Mouse (Mus musculus) MEL (cell line): ENCODE data around the gene Ptpn14. TPM values are rescaled to one million over a fixed set of nuclear protein-coding genes. Genes with fewer than 3 reads are reported as not detected.

Source experiments
- DNase-seq: peaks from one replicate; pipeline ENCODE4 v3.0.0; 2011; ENCODE audit warnings: low read depth, low spot score
- H3K27ac ChIP-seq: 2 replicates; pipeline ENCODE4 v1.5.1; 2012; ENCODE audit warnings: low read depth, mild to moderate bottlenecking, control low read depth, low read length, moderate library complexity; ENCODE audit not compliant: control insufficient read depth
- H3K27me3 ChIP-seq, 2 experiments: fragments of 150-350 bp in 1 of 2; sonication (generic) in 1 of 2; 2 replicates each; pipeline ENCODE4 v1.6.1; 2012; ENCODE audit warnings: low read length in 2 of 2, mild to moderate bottlenecking in 2 of 2, improper control_type of control experiment in 1 of 2, moderate library complexity in 1 of 2; ENCODE audit not compliant: insufficient read depth in 2 of 2, control insufficient read depth in 1 of 2
- H3K36me3 ChIP-seq, 2 experiments: 2 replicates each; pipeline ENCODE4 v1.6.1; 2012 to 2014; ENCODE audit warnings: low read length in 2 of 2, improper control_type of control experiment in 1 of 2, inconsistent platforms in 1 of 2, mild to moderate bottlenecking in 1 of 2; ENCODE audit not compliant: insufficient read depth in 2 of 2, control insufficient read depth in 1 of 2
- H3K4me1 ChIP-seq, 2 experiments: fragments of 150-350 bp in 1 of 2; sonication (generic) in 1 of 2; 2 replicates each; pipeline ENCODE4 v1.6.1; 2012; ENCODE audit warnings: low read length in 2 of 2, improper control_type of control experiment in 1 of 2, mild to moderate bottlenecking in 1 of 2; ENCODE audit not compliant: insufficient read depth in 2 of 2, control insufficient read depth in 1 of 2
- H3K4me3 ChIP-seq, 2 experiments: fragments of 150-350 bp in 1 of 2; sonication (generic) in 1 of 2; 2 replicates each; pipeline ENCODE4 v1.5.1; 2012; ENCODE audit warnings: low read depth in 2 of 2, low read length in 2 of 2, mild to moderate bottlenecking in 2 of 2, moderate library complexity in 2 of 2, control low read depth in 1 of 2, improper control_type of control experiment in 1 of 2; ENCODE audit not compliant: control insufficient read depth in 1 of 2, insufficient read depth in 1 of 2
- H3K79me2 ChIP-seq: 2 replicates; pipeline ENCODE4 v1.6.1; 2012; ENCODE audit warnings: mild to moderate bottlenecking, low read length, moderate library complexity; ENCODE audit not compliant: control insufficient read depth, poor library complexity, insufficient read depth
- H3K9ac ChIP-seq: 2 replicates; pipeline ENCODE4 v1.6.1; 2012; ENCODE audit warnings: low read depth, mild to moderate bottlenecking, control low read depth, low read length, moderate library complexity; ENCODE audit not compliant: control insufficient read depth, poor library complexity, severe bottlenecking
- H3K9me3 ChIP-seq: fragments of 150-350 bp; sonication (generic); replicated peaks from 2 replicates; pipeline ENCODE4 v1.6.1; 2012; ENCODE audit warnings: mild to moderate bottlenecking, low read length, improper control_type of control experiment, moderate library complexity; ENCODE audit not compliant: insufficient read depth
- BHLHE40 ChIP-seq: IDR thresholded peaks from 2 replicates; pipeline ENCODE4 v1.6.1; 2012; ENCODE audit warnings: low read depth, mild to moderate bottlenecking, inconsistent platforms, low read length, improper control_type of control experiment, borderline replicate concordance
- CHD1 ChIP-seq: IDR thresholded peaks from 2 replicates; pipeline ENCODE4 v1.6.1; 2012; ENCODE audit warnings: low read depth, mild to moderate bottlenecking, inconsistent platforms, low read length, improper control_type of control experiment
- CHD2 ChIP-seq: IDR thresholded peaks from 2 replicates; pipeline ENCODE4 v1.6.1; 2011; ENCODE audit warnings: low read length, improper control_type of control experiment
- E2F4 ChIP-seq: IDR thresholded peaks from 2 replicates; pipeline ENCODE4 v1.6.1; 2011; ENCODE audit warnings: low read depth, low read length, improper control_type of control experiment, borderline replicate concordance
- ELF1 ChIP-seq: IDR thresholded peaks from 2 replicates; pipeline ENCODE4 v1.6.1; 2014; ENCODE audit warnings: low read depth, mild to moderate bottlenecking, inconsistent platforms, low read length, improper control_type of control experiment, moderate library complexity
- ETS1 ChIP-seq: IDR thresholded peaks from 2 replicates; pipeline ENCODE4 v1.6.1; 2012; ENCODE audit warnings: low read depth, mild to moderate bottlenecking, inconsistent platforms, low read length, improper control_type of control experiment, moderate library complexity
- GABPA ChIP-seq: IDR thresholded peaks from 2 replicates; pipeline ENCODE4 v1.6.1; 2012; ENCODE audit warnings: low read depth, mild to moderate bottlenecking, inconsistent platforms, low read length, improper control_type of control experiment, moderate library complexity
- HCFC1 ChIP-seq: IDR thresholded peaks from 2 replicates; pipeline ENCODE4 v1.6.1; 2012; ENCODE audit warnings: low read depth, mild to moderate bottlenecking, inconsistent platforms, low read length, improper control_type of control experiment, moderate library complexity
- JUND ChIP-seq: IDR thresholded peaks from 2 replicates; pipeline ENCODE4 v1.6.1; 2011; ENCODE audit warnings: low read depth, mild to moderate bottlenecking, improper control_type of control experiment, low read length
- MAFK ChIP-seq: IDR thresholded peaks from 2 replicates; pipeline ENCODE4 v1.6.1; 2011; ENCODE audit warnings: low read depth, mild to moderate bottlenecking, low read length, improper control_type of control experiment, borderline replicate concordance
- MXI1 ChIP-seq: IDR thresholded peaks from 2 replicates; pipeline ENCODE4 v1.6.1; 2011; ENCODE audit warnings: mild to moderate bottlenecking, low read depth, low read length, improper control_type of control experiment
- MYC ChIP-seq: IDR thresholded peaks from 2 replicates; pipeline ENCODE4 v1.6.1; 2011; ENCODE audit warnings: low read depth, mild to moderate bottlenecking, low read length, improper control_type of control experiment, moderate library complexity
- NRF1 ChIP-seq: IDR thresholded peaks from 2 replicates; pipeline ENCODE4 v1.6.1; 2014; ENCODE audit warnings: low read depth, mild to moderate bottlenecking, inconsistent platforms, low read length, improper control_type of control experiment, moderate library complexity; ENCODE audit not compliant: poor library complexity, insufficient read depth, severe bottlenecking
- POLR2A ChIP-seq, 2 experiments: IDR thresholded peaks; 2 replicates each; pipeline ENCODE4 v1.6.1; 2011 to 2012; ENCODE audit warnings: low read length in 2 of 2, mild to moderate bottlenecking in 2 of 2, control low read depth in 1 of 2, improper control_type of control experiment in 1 of 2, low read depth in 1 of 2, moderate library complexity in 1 of 2; ENCODE audit not compliant: control insufficient read depth in 1 of 2, insufficient read depth in 1 of 2, poor library complexity in 1 of 2
- POLR2AphosphoS5 ChIP-seq: IDR thresholded peaks from 2 replicates; pipeline ENCODE4 v1.6.1; 2012; ENCODE audit warnings: low read depth, borderline replicate concordance, mild to moderate bottlenecking, inconsistent platforms, low read length, moderate library complexity, mixed read lengths
- RAD21 ChIP-seq: IDR thresholded peaks from 2 replicates; pipeline ENCODE4 v1.6.1; 2011; ENCODE audit warnings: mild to moderate bottlenecking, low read depth, low read length, improper control_type of control experiment
- RCOR1 ChIP-seq: IDR thresholded peaks from 2 replicates; pipeline ENCODE4 v1.6.1; 2012; ENCODE audit warnings: low read depth, mild to moderate bottlenecking, inconsistent platforms, low read length, improper control_type of control experiment
- TAL1 ChIP-seq: IDR thresholded peaks from 2 replicates; pipeline ENCODE4 v1.6.1; 2012; ENCODE audit warnings: mild to moderate bottlenecking, inconsistent platforms, low read length, moderate library complexity, mixed read lengths
- TBP ChIP-seq: IDR thresholded peaks from 2 replicates; pipeline ENCODE4 v1.8.0; 2011; ENCODE audit warnings: low read depth, low read length, improper control_type of control experiment
- TCF12 ChIP-seq: IDR thresholded peaks from 2 replicates; pipeline ENCODE4 v1.6.1; 2014; ENCODE audit warnings: low read depth, mild to moderate bottlenecking, inconsistent platforms, low read length, improper control_type of control experiment, moderate library complexity
- USF2 ChIP-seq, 2 experiments: IDR thresholded peaks; 2 replicates each; pipeline ENCODE4 v1.6.1; 2011 to 2012; ENCODE audit warnings: improper control_type of control experiment in 2 of 2, low read length in 2 of 2, borderline replicate concordance in 1 of 2, inconsistent platforms in 1 of 2, low read depth in 1 of 2, mild to moderate bottlenecking in 1 of 2; ENCODE audit not compliant: insufficient read depth in 1 of 2
- ZC3H11A ChIP-seq: IDR thresholded peaks from 2 replicates; pipeline ENCODE4 v1.6.1; 2012; ENCODE audit warnings: low read depth, mild to moderate bottlenecking, inconsistent platforms, low read length, improper control_type of control experiment
- ZKSCAN1 ChIP-seq: IDR thresholded peaks from 2 replicates; pipeline ENCODE4 v1.6.1; 2012; ENCODE audit warnings: low read depth, mild to moderate bottlenecking, inconsistent platforms, low read length, improper control_type of control experiment, moderate library complexity
- ZMIZ1 ChIP-seq: IDR thresholded peaks from 2 replicates; pipeline ENCODE4 v1.6.1; 2012; ENCODE audit warnings: low read depth, mild to moderate bottlenecking, inconsistent platforms, low read length, improper control_type of control experiment, moderate library complexity
- ZNF384 ChIP-seq: IDR thresholded peaks from 2 replicates; pipeline ENCODE4 v1.6.1; 2012; ENCODE audit warnings: low read depth, mild to moderate bottlenecking, inconsistent platforms, low read length, improper control_type of control experiment
- polyA plus RNA-seq, 2 experiments: library from polyadenylated mRNA; stranded (reverse) in 1 of 2; unstranded in 1 of 2; fragments of >175 nt in 1 of 2; fragments of >200 nt in 1 of 2; gene quantifications; 2 replicates each; pipeline versions ENCODE4 v1.2.1 to v1.2.4; 2012; ENCODE audit warnings: low replicate concordance in 2 of 2, low read depth in 1 of 2; ENCODE audit not compliant: insufficient read length in 2 of 2, insufficient read depth in 1 of 2, missing spikeins in 1 of 2
- total RNA-seq: library from RNA; depleted of rRNA; stranded (reverse); fragments of 300-350 nt; gene quantifications from 2 replicates; pipeline ENCODE4 v1.2.3, GENCODE M21; 2012

Gene Ptpn14
- total and polyA plus RNA-seq, 3 experiments: 0.62 to 1.0 TPM; not detected in 1

DNA sequence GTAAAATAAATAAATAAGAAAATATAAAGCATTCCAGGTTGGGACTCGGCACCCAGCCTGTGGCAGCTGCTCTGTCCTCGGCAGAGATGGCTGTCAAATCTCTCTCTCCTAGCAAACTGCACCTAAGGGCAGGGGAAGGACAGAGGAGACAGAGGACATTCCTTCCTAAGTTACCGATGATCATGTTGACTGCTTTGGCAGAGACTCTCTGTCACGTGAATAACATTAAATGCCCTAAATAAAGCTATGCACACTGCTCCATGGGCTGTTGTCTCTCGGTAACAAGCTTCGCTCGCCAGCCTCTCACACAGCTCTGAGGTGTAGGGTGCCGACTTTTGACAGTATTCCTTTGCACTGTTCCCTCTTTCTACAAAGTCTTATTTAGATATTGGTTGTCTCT is 148.1 kb downstream of the Ptpn14 start:
- Histone ChIP-seq H3K79me2 (no peaks in the 10 kb centered on the region), H3K9ac (no peak overlapping the region), H3K27ac (no peak overlapping the region), H3K4me1 (no peaks in the 10 kb centered on the region), H3K36me3 (no peaks in the 10 kb centered on the region), H3K4me3 (no peak overlapping the region), H3K9me3 (no peaks in the 10 kb centered on the region), H3K27me3 (no peaks in the 10 kb centered on the region)
- no peak for DNase-seq
- no peak for TF ChIP-seq POLR2AphosphoS5
- TF ChIP-seq JUND: no peak
- no peak for TF ChIP-seq ETS1
- no peak for TF ChIP-seq BHLHE40
- TF ChIP-seq HCFC1: no peak
- TF ChIP-seq POLR2A (IDR thresholded peaks at IDR 0.05; ENCODE audit: control insufficient read depth in 1 of 2, insufficient read depth in 1 of 2, low read depth in 1 of 2, low read length in 2 of 2, poor library complexity in 1 of 2): no peak
- TF ChIP-seq TAL1: no peak
- no peak for TF ChIP-seq E2F4
- no peak for TF ChIP-seq CHD1
- no peak for TF ChIP-seq ZC3H11A
- no peak for TF ChIP-seq TBP
- TF ChIP-seq ZMIZ1: no peak
- no peak for TF ChIP-seq ELF1
- TF ChIP-seq MYC: no peak
- no peak for TF ChIP-seq ZKSCAN1
- TF ChIP-seq GABPA: no peak
- TF ChIP-seq CHD2: no peak
- no peak for TF ChIP-seq RAD21
- no peak for TF ChIP-seq NRF1
- no peak for TF ChIP-seq USF2 (IDR thresholded peaks at IDR 0.05; ENCODE audit: borderline replicate concordance in 1 of 2, insufficient read depth in 1 of 2, low read depth in 1 of 2, low read length in 2 of 2)

DNA sequence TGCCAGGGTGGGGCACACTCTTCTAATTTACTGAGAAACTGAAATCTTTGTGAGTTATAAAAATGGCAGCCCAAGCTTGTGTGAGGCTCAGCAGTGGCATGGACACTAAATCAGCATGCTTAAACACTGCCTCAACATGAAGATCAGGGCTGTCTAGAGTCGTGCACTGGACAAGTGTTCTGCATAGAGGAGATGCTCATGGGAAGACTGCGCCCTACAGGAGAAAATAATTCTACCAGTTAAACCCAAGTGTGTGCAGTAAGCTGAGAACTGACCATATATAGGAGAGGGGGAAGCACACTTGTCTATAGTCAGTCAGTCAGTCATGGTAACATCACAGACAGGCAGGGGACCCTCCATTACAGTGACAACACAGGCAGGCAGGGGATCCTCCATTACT is 151.1 kb downstream of the Ptpn14 start:
- no peaks in the 10 kb centered on the region; a peak in 1 of 4 replicates for H3K36me3 ChIP-seq
- no peaks in the 10 kb centered on the region for H3K79me2 ChIP-seq
- H3K9me3 ChIP-seq: no peaks in the 10 kb centered on the region
- H3K27ac ChIP-seq: no peak overlapping the region
- H3K4me1 ChIP-seq: no peaks in the 10 kb centered on the region
- no peaks in the 10 kb centered on the region for H3K27me3 ChIP-seq
- TF ChIP-seq ZNF384 (no peak), E2F4 (no peak), ZMIZ1 (no peak), CHD2 (no peak), MAFK (no peak), JUND (no peak), RAD21 (no peak), ETS1 (no peak), MXI1 (no peak), ZKSCAN1 (no peak), POLR2AphosphoS5 (no peak), MYC (no peak), BHLHE40 (no peak), USF2 (IDR thresholded peaks at IDR 0.05; ENCODE audit: borderline replicate concordance in 1 of 2, insufficient read depth in 1 of 2, low read depth in 1 of 2, low read length in 2 of 2) (no peak), RCOR1 (no peak), TCF12 (no peak)
- DNase-seq: no peak
- H3K9ac ChIP-seq: no peak overlapping the region
- H3K4me3 ChIP-seq: no peak overlapping the region
